Mouse (Mus musculus) lung, embryonic 14.5 days (tissue): ENCODE measurements around the gene Phkb. TPM values are rescaled to one million over a fixed set of nuclear protein-coding genes. Genes with fewer than 3 reads are reported as not detected.

Experiments used
- ATAC-seq: fragments of 200-750 bp; cut with Nextera tagmentation; 2 replicates; pipeline ENCODE4 v1.8.0; 2017; ENCODE audit warnings: mild to moderate bottlenecking, moderate TSS enrichment, moderate library complexity; ENCODE audit not compliant: insufficient read depth
- DNase-seq: peaks from one replicate; pipeline ENCODE4 v3.0.0-alpha.2; 2015
- H3K27ac ChIP-seq: fragments of 300-500 bp; sonication (generic); 2 replicates; pipeline ENCODE4 v1.5.1; 2014; ENCODE audit warnings: low read depth, mild to moderate bottlenecking, moderate library complexity
- H3K27me3 ChIP-seq: fragments of 300-500 bp; sonication (generic); 2 replicates; pipeline ENCODE4 v1.6.1; 2014; ENCODE audit warnings: low read length, control low read depth; ENCODE audit not compliant: insufficient read depth
- H3K36me3 ChIP-seq: fragments of 300-500 bp; sonication (generic); 2 replicates; pipeline ENCODE4 v1.6.1; 2014; ENCODE audit warnings: control low read depth; ENCODE audit not compliant: insufficient read depth
- H3K4me1 ChIP-seq: fragments of 300-500 bp; sonication (generic); 2 replicates; pipeline ENCODE4 v1.6.1; 2014; ENCODE audit warnings: antibody characterized with exemption, control low read depth; ENCODE audit not compliant: insufficient read depth
- H3K4me2 ChIP-seq: fragments of 300-500 bp; sonication (generic); 2 replicates; pipeline ENCODE4 v1.6.1; 2014; ENCODE audit warnings: mild to moderate bottlenecking
- H3K4me3 ChIP-seq: fragments of 300-500 bp; sonication (generic); 2 replicates; pipeline ENCODE4 v1.5.1; 2014; ENCODE audit warnings: low read depth, low read length
- H3K9ac ChIP-seq: fragments of 300-500 bp; sonication (generic); 2 replicates; pipeline ENCODE4 v1.6.1; 2014
- H3K9me3 ChIP-seq: fragments of 300-500 bp; sonication (generic); 2 replicates; pipeline ENCODE4 v1.6.1; 2016; ENCODE audit warnings: low read depth, low read length, control low read depth
- CTCF ChIP-seq: IDR thresholded peaks from 2 replicates; pipeline ENCODE4 v1.5.1; 2016; ENCODE audit warnings: antibody characterized with exemption, low read depth
- WGBS: fragments of 180-500 bp; shearing (Covaris S2); extraction: QIAGEN DNeasy Blood & Tissue Kit; methylation state at CpG from one replicate; pipeline ENCODE4 v1.1.7; 2014; 5-methylcytosine and 5-hydroxymethylcytosine counted together
- polyA plus RNA-seq: library from polyadenylated mRNA; unstranded; fragments of >200 nt; fragmentation: Nextera tagmentation; extraction: Ambion mirVana; gene quantifications from 2 replicates; pipeline ENCODE4 v1.2.1, GENCODE M21; 2014

Gene Phkb
- polyA plus RNA-seq, 1 experiment from 2014 or later = 49.6 TPM

- no peak overlapping the region for H3K4me2 ChIP-seq
- no peaks in the 10 kb centered on the region for H3K27me3 ChIP-seq
- H3K27ac ChIP-seq = no peak overlapping the region
- no peak for ATAC-seq
- H3K4me3 ChIP-seq = no peak overlapping the region
- no peak for DNase-seq
- TF ChIP-seq CTCF = no peak
- no peaks in the 10 kb centered on the region for H3K9me3 ChIP-seq
- H3K4me1 ChIP-seq = no peaks in the 10 kb centered on the region
- no peak overlapping the region for H3K9ac ChIP-seq
- WGBS = 81% methylated on average over 7 of the region's 7 CpGs
- H3K36me3 ChIP-seq = peaks cover 12% of the 10 kb centered on the region; the same call in 1 of the 2 replicates
These were observed 38.9 kb downstream of the Phkb start for GRCm38 (mm10) chr8:85879624-85880023.

- Histone ChIP-seq H3K4me3 (no peak overlapping the region), H3K27me3 (no peaks in the 10 kb centered on the region), H3K36me3 (peaks cover 9% of the 10 kb centered on the region; the same call in 1 of the 2 replicates), H3K4me1 (no peaks in the 10 kb centered on the region), H3K9me3 (no peaks in the 10 kb centered on the region), H3K9ac (no peak overlapping the region), H3K27ac (no peak overlapping the region), H3K4me2 (no peak overlapping the region)
- no peak for DNase-seq
- WGBS = 93% methylated on average over 3 of the region's 3 CpGs
- no peak for TF ChIP-seq CTCF
- no peak for ATAC-seq
These were observed 44.1 kb downstream of the Phkb start for GRCm38 (mm10) chr8:85884811-85885210.

- H3K27ac ChIP-seq = no peak overlapping the region
- no peaks in the 10 kb centered on the region for H3K9me3 ChIP-seq
- ATAC-seq (no peak), DNase-seq (no peak)
- H3K9ac ChIP-seq = no peak overlapping the region
- 0 out of 2 replicates have a peak, but pooled peaks cover 4% of the 10 kb centered on the region for H3K36me3 ChIP-seq
- H3K4me3 ChIP-seq = no peak overlapping the region
- WGBS = 97% methylated on average over 2 of the region's 2 CpGs
- no peak overlapping the region for H3K4me2 ChIP-seq
- H3K4me1 ChIP-seq = no peaks in the 10 kb centered on the region
- no peak for TF ChIP-seq CTCF
- no peaks in the 10 kb centered on the region for H3K27me3 ChIP-seq
These were observed 56.9 kb downstream of the Phkb start for GRCm38 (mm10) chr8:85897636-85898035.

- Histone ChIP-seq H3K27ac (no peak overlapping the region), H3K27me3 (no peaks in the 10 kb centered on the region), H3K9ac (no peak overlapping the region), H3K36me3 (no peaks in the 10 kb centered on the region), H3K4me3 (no peak overlapping the region), H3K4me2 (no peak overlapping the region), H3K4me1 (no peaks in the 10 kb centered on the region), H3K9me3 (no peaks in the 10 kb centered on the region)
- no peak for TF ChIP-seq CTCF
- ATAC-seq (no peak), DNase-seq (no peak)
These were observed 84.2 kb downstream of the Phkb start for GRCm38 (mm10) chr8:85924991-85925390.

- ATAC-seq = no peak
- DNase-seq = no peak
- H3K27ac ChIP-seq = no peak overlapping the region
These were observed 84.8 kb downstream of the Phkb start for GRCm38 (mm10) chr8:85925574-85925973.

GRCm38 (mm10) chr8:85926107-85926506 lies 85.3 kb downstream of the Phkb start:
- ATAC-seq (no peak), DNase-seq (peak; percentile 31)
- Histone ChIP-seq H3K27ac (no peak overlapping the region), H3K4me3 (no peak overlapping the region), H3K27me3 (no peaks in the 10 kb centered on the region), H3K9me3 (no peaks in the 10 kb centered on the region), H3K36me3 (no peaks in the 10 kb centered on the region), H3K4me1 (no peaks in the 10 kb centered on the region), H3K4me2 (no peak overlapping the region), H3K9ac (no peak overlapping the region)
- WGBS = 45% methylated on average over 3 of the region's 3 CpGs
- no peak for TF ChIP-seq CTCF

More at GRCm38 (mm10) chr8:85925574-85925973, 84.8 kb downstream of the Phkb start:
- Histone ChIP-seq H3K4me2 (no peak overlapping the region), H3K9ac (no peak overlapping the region), H3K27me3 (no peaks in the 10 kb centered on the region), H3K4me3 (no peak overlapping the region), H3K9me3 (no peaks in the 10 kb centered on the region), H3K4me1 (no peaks in the 10 kb centered on the region), H3K36me3 (no peaks in the 10 kb centered on the region)
- 92% methylated on average over 1 of the region's 1 CpGs for WGBS
- no peak for TF ChIP-seq CTCF

- no peaks in the 10 kb centered on the region for H3K27me3 ChIP-seq
- TF ChIP-seq CTCF = no peak
- H3K4me1 ChIP-seq = no peaks in the 10 kb centered on the region
- H3K27ac ChIP-seq = no peak overlapping the region
- 0 out of 2 replicates have a peak, but pooled peaks cover under 1% of the 10 kb centered on the region for H3K36me3 ChIP-seq
- no peaks in the 10 kb centered on the region for H3K9me3 ChIP-seq
- no peak overlapping the region for H3K4me3 ChIP-seq
- H3K9ac ChIP-seq = no peak overlapping the region
- no peak for DNase-seq
- H3K4me2 ChIP-seq = no peak overlapping the region
- 85% methylated on average over 5 of the region's 5 CpGs for WGBS
- ATAC-seq = no peak
These were observed 95.4 kb downstream of the Phkb start for GRCm38 (mm10) chr8:85936148-85936547.

GRCm38 (mm10) chr8:85937343-85937742 lies 96.6 kb downstream of the Phkb start:
- H3K4me1 ChIP-seq = no peaks in the 10 kb centered on the region
- no peaks in the 10 kb centered on the region for H3K9me3 ChIP-seq
- no peaks in the 10 kb centered on the region for H3K27me3 ChIP-seq
- ATAC-seq (no peak), DNase-seq (no peak)
- no peak overlapping the region for H3K27ac ChIP-seq
- no peak overlapping the region for H3K4me2 ChIP-seq
- no peak overlapping the region for H3K9ac ChIP-seq
- no peak overlapping the region for H3K4me3 ChIP-seq
- TF ChIP-seq CTCF = no peak
- WGBS = 62% methylated on average over 7 of the region's 7 CpGs
- peaks cover 8% of the 10 kb centered on the region; the same call in 1 of the 2 replicates for H3K36me3 ChIP-seq
